Mouse (Mus musculus) heart, adult 2 months (tissue): ENCODE measurements around the gene Eepd1.

Source experiments
- CTCF ChIP-seq: fragments of 200-600 bp; IDR thresholded peaks from 2 replicates; pipeline ENCODE4 v1.8.1; 2022; ENCODE audit warnings: antibody characterized with exemption, mild to moderate bottlenecking, moderate library complexity
- EP300 ChIP-seq: fragments of 200-500 bp; IDR thresholded peaks from 2 replicates; pipeline ENCODE4 v1.6.1; 2011; ENCODE audit warnings: low read depth, low read length, control low read depth; ENCODE audit not compliant: insufficient read depth
- POLR2A ChIP-seq: fragments of 200-500 bp; IDR thresholded peaks from 2 replicates; pipeline ENCODE4 v1.6.1; 2011; ENCODE audit warnings: mild to moderate bottlenecking, low read depth, low read length, control low read depth; ENCODE audit not compliant: insufficient read depth

DNA sequence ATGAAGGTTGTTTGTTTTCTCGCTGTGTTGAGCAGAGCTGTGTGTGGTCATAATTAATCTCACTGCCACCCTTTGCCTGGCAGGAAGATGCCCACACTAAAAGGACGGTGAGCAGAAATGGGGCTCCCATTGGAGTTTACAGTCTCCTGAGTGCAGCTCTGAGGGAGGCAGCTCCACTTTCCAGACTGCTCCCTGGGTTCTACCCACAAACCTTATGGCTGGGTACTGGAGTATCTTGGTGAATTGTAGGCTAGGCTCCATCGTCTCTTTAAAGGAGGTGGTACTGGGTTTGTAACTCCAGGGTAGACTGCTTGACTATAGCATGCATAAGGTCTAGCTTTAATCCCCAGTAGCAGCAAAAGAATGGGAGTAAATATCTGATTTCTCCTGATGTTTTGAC lies 74.7 kb downstream of the Eepd1 start:
- TF ChIP-seq POLR2A (no peak), CTCF (no peak), EP300 (no peak)
